Comparison of ENCODE assay signal across 1 mouse cellular context in genomic region chr6:86384692-86385091, GRCm38 (mm10).
A peak's percentile ranks its signal among the peaks of the same experiment; 100 is the strongest.
TF ChIP-seq lines count a peak whose summit lies in the region.

No protein-coding gene starts in this region.

TF ChIP-seq in MEL, 35 proteins besides CTCF, POLR2A, EP300 and RAD21:
- no peak for TF ChIP-seq KAT2A (conservative IDR thresholded peaks at IDR 0.05; ENCODE audit: low read depth, low read length)
- peak; percentile 76 for TF ChIP-seq SIN3A (IDR thresholded peaks at IDR 0.05; ENCODE audit: low read length)
- no peak for TF ChIP-seq ZC3H11A (IDR thresholded peaks at IDR 0.05; ENCODE audit: low read depth, low read length)
- no peak for TF ChIP-seq MXI1 (IDR thresholded peaks at IDR 0.05; ENCODE audit: low read depth, low read length)
- peak; percentile 89 for TF ChIP-seq ETS1 (IDR thresholded peaks at IDR 0.05; ENCODE audit: low read depth, low read length)
- peak; percentile 94 for TF ChIP-seq GATA1 (IDR thresholded peaks at IDR 0.05; ENCODE audit: low read depth, low read length)
- peak; percentile 46; the same call in 1 of the 2 replicates for TF ChIP-seq ZMIZ1 (IDR thresholded peaks at IDR 0.05; ENCODE audit: low read depth, low read length)
- TF ChIP-seq TAL1 (IDR thresholded peaks at IDR 0.05; ENCODE audit: low read length): no peak
- TF ChIP-seq MAZ (IDR thresholded peaks at IDR 0.05; ENCODE audit: low read depth, low read length): 0 out of 2 replicates have a peak, but pooled peaks have one; percentile 38
- peak; percentile 34; the same call in 1 of the 2 replicates for TF ChIP-seq MAFK (IDR thresholded peaks at IDR 0.05; ENCODE audit: borderline replicate concordance, low read depth, low read length)
- TF ChIP-seq JUND (IDR thresholded peaks at IDR 0.05; ENCODE audit: low read depth, low read length): no peak
- peak; percentile 57; the same call in 1 of the 2 replicates for TF ChIP-seq TBP (IDR thresholded peaks at IDR 0.05; ENCODE audit: low read depth, low read length)
- TF ChIP-seq MYC (IDR thresholded peaks at IDR 0.05; ENCODE audit: low read depth, low read length): peak; percentile 47; the same call in 1 of the 2 replicates
- TF ChIP-seq HCFC1 (IDR thresholded peaks at IDR 0.05; ENCODE audit: low read depth, low read length): peak; percentile 55
- no peak for TF ChIP-seq ZKSCAN1 (IDR thresholded peaks at IDR 0.05; ENCODE audit: low read depth, low read length)
- peak; percentile 49; the same call in 1 of the 2 replicates for TF ChIP-seq CHD2 (IDR thresholded peaks at IDR 0.05; ENCODE audit: low read length)
